Mouse (Mus musculus): Measurements from ENCODE around the gene Pnliprp2. TPM values are rescaled to one million over a fixed set of nuclear protein-coding genes. Genes with fewer than 3 reads are reported as not detected.
A peak's percentile ranks its signal among the peaks of the same experiment; 100 is the strongest.

The Pnliprp2 gene
- polyA plus RNA-seq (2015; fragmentation: Nextera tagmentation; extraction: Ambion mirVana): 0.48 and 0.50 TPM in 2 replicates

- no peak for ATAC-seq (replicated peaks)
Measured at GRCm38 (mm10) chr19:58759423-58759822, at the start of gene Pnliprp2. TSS of gene Pnliprp2 (plus strand) at chr19:58759719.

GRCm38 (mm10) chr19:58717925-58718324 is 41.6 kb upstream of the Pnliprp2 start:
- Histone ChIP-seq H3K27me3 (no peaks in the 10 kb centered on the region), H3K27ac (replicated peaks) (no peak overlapping the region), H3K36me3 (no peaks in the 10 kb centered on the region), H3K4me2 (replicated peaks) (no peak overlapping the region), H3K9ac (replicated peaks) (no peak overlapping the region), H3K4me1 (no peaks in the 10 kb centered on the region), H3K9me3 (no peaks in the 10 kb centered on the region), H3K4me3 (no peak overlapping the region)
- no peak for ATAC-seq (replicated peaks)
- 87% methylated on average over 4 of the region's 4 CpGs for WGBS

More at GRCm38 (mm10) chr19:58759423-58759822, at the start of gene Pnliprp2:
- Histone ChIP-seq H3K9me3 (no peaks in the 10 kb centered on the region), H3K4me1 (peaks cover 5% of the 10 kb centered on the region), H3K9ac (replicated peaks) (no peak within 1 kb of the TSS), H3K27ac (replicated peaks) (no peak within 1 kb of the TSS), H3K27me3 (no peaks in the 10 kb centered on the region), H3K4me2 (replicated peaks) (no peak within 1 kb of the TSS), H3K36me3 (no peaks in the 10 kb centered on the region), H3K4me3 (no peak within 1 kb of the TSS)
- 81% methylated on average over 9 of the region's 9 CpGs for WGBS

- H3K4me3 ChIP-seq: no peak overlapping the region
- no peak overlapping the region for H3K9ac ChIP-seq (replicated peaks)
- H3K27ac ChIP-seq (replicated peaks): no peak overlapping the region
- no peak overlapping the region for H3K4me2 ChIP-seq (replicated peaks)
- no peaks in the 10 kb centered on the region for H3K9me3 ChIP-seq
- no peak for ATAC-seq (replicated peaks)
- H3K27me3 ChIP-seq: no peaks in the 10 kb centered on the region
- H3K4me1 ChIP-seq: no peaks in the 10 kb centered on the region
- no peaks in the 10 kb centered on the region for H3K36me3 ChIP-seq
Measured at GRCm38 (mm10) chr19:58720439-58720838, 39.1 kb upstream of the Pnliprp2 start.

- H3K4me3 ChIP-seq: no peak overlapping the region
- H3K9me3 ChIP-seq: no peaks in the 10 kb centered on the region
- no peaks in the 10 kb centered on the region for H3K36me3 ChIP-seq
- ATAC-seq (replicated peaks): no peak
- no peak overlapping the region for H3K27ac ChIP-seq (replicated peaks)
- WGBS: 91% methylated on average over 5 of the region's 5 CpGs
- H3K4me2 ChIP-seq (replicated peaks): no peak overlapping the region
- peaks cover 3% of the 10 kb centered on the region; the same call in 1 of the 2 replicates for H3K4me1 ChIP-seq
- no peaks in the 10 kb centered on the region for H3K27me3 ChIP-seq
- no peak overlapping the region for H3K9ac ChIP-seq (replicated peaks)
Measured at GRCm38 (mm10) chr19:58726551-58726950, 33.0 kb upstream of the Pnliprp2 start.

- H3K36me3 ChIP-seq: no peaks in the 10 kb centered on the region
- peak overlapping the region; percentile 73 for H3K27ac ChIP-seq (replicated peaks)
- no peaks in the 10 kb centered on the region for H3K27me3 ChIP-seq
- no peak for ATAC-seq (replicated peaks)
- no peak overlapping the region for H3K4me3 ChIP-seq
- peaks cover 3% of the 10 kb centered on the region; the same call in 1 of the 2 replicates for H3K4me1 ChIP-seq
- no peak overlapping the region for H3K9ac ChIP-seq (replicated peaks)
- WGBS: 83% methylated on average over 5 of the region's 5 CpGs
- no peaks in the 10 kb centered on the region for H3K9me3 ChIP-seq
- no peak overlapping the region for H3K4me2 ChIP-seq (replicated peaks)
Measured at GRCm38 (mm10) chr19:58727756-58728155, 31.8 kb upstream of the Pnliprp2 start.

- H3K27me3 ChIP-seq: no peaks in the 10 kb centered on the region
- no peak; the same call in 1 of the 2 replicates for ATAC-seq (replicated peaks)
- no peak within 1 kb of the TSS for H3K9ac ChIP-seq (replicated peaks)
- H3K36me3 ChIP-seq: no peaks in the 10 kb centered on the region
- no peak within 1 kb of the TSS for H3K4me2 ChIP-seq (replicated peaks)
- H3K4me3 ChIP-seq: no peak within 1 kb of the TSS
- H3K9me3 ChIP-seq: no peaks in the 10 kb centered on the region
- 44% methylated on average over 5 of the region's 5 CpGs for WGBS
- H3K27ac ChIP-seq (replicated peaks): peak within 1 kb of the TSS; percentile 73
- H3K4me1 ChIP-seq: peaks cover 3% of the 10 kb centered on the region; the same call in 1 of the 2 replicates
Measured at GRCm38 (mm10) chr19:58728445-58729031, 31.0 kb upstream of the Pnliprp2 start, which contains the start of gene Pnliprp1. TSS of gene Pnliprp1 (plus strand) at chr19:58728887.

- 86% methylated on average over 6 of the region's 6 CpGs for WGBS
Measured at GRCm38 (mm10) chr19:58733216-58733615, 26.3 kb upstream of the Pnliprp2 start.

GRCm38 (mm10) chr19:58738111-58738510 is 21.4 kb upstream of the Pnliprp2 start:
- Histone ChIP-seq H3K9me3 (no peaks in the 10 kb centered on the region), H3K27me3 (no peaks in the 10 kb centered on the region), H3K4me1 (no peaks in the 10 kb centered on the region), H3K27ac (replicated peaks) (no peak overlapping the region), H3K4me2 (replicated peaks) (no peak overlapping the region), H3K36me3 (no peaks in the 10 kb centered on the region), H3K9ac (replicated peaks) (no peak overlapping the region), H3K4me3 (no peak overlapping the region)
- 88% methylated on average over 4 of the region's 4 CpGs for WGBS
- ATAC-seq (replicated peaks): no peak

More at GRCm38 (mm10) chr19:58733216-58733615, 26.3 kb upstream of the Pnliprp2 start:
- Histone ChIP-seq H3K36me3 (no peaks in the 10 kb centered on the region), H3K4me1 (peaks cover 2% of the 10 kb centered on the region; the same call in 1 of the 2 replicates), H3K27ac (replicated peaks) (no peak overlapping the region), H3K27me3 (no peaks in the 10 kb centered on the region), H3K4me2 (replicated peaks) (no peak overlapping the region), H3K9ac (replicated peaks) (no peak overlapping the region), H3K4me3 (no peak overlapping the region), H3K9me3 (no peaks in the 10 kb centered on the region)
- no peak for ATAC-seq (replicated peaks)

- H3K9ac ChIP-seq (replicated peaks): no peak overlapping the region
- H3K36me3 ChIP-seq: no peaks in the 10 kb centered on the region
- no peaks in the 10 kb centered on the region for H3K4me1 ChIP-seq
- no peak overlapping the region for H3K4me2 ChIP-seq (replicated peaks)
- no peaks in the 10 kb centered on the region for H3K27me3 ChIP-seq
- ATAC-seq (replicated peaks): no peak
- 38% methylated on average over 6 of the region's 6 CpGs for WGBS
- H3K9me3 ChIP-seq: no peaks in the 10 kb centered on the region
- H3K4me3 ChIP-seq: no peak overlapping the region
- no peak overlapping the region for H3K27ac ChIP-seq (replicated peaks)
Measured at GRCm38 (mm10) chr19:58741036-58741435, 18.5 kb upstream of the Pnliprp2 start.

- Histone ChIP-seq H3K36me3 (no peaks in the 10 kb centered on the region), H3K27me3 (no peaks in the 10 kb centered on the region), H3K9me3 (no peaks in the 10 kb centered on the region), H3K4me1 (no peaks in the 10 kb centered on the region), H3K4me3 (no peak overlapping the region), H3K4me2 (replicated peaks) (no peak overlapping the region), H3K9ac (replicated peaks) (no peak overlapping the region), H3K27ac (replicated peaks) (no peak overlapping the region)
- WGBS: 93% methylated on average over 4 of the region's 4 CpGs
- no peak for ATAC-seq (replicated peaks)
Measured at GRCm38 (mm10) chr19:58742711-58743110, 16.8 kb upstream of the Pnliprp2 start.

GRCm38 (mm10) chr19:58743736-58744135 is 15.8 kb upstream of the Pnliprp2 start:
- WGBS: 90% methylated on average over 4 of the region's 4 CpGs

GRCm38 (mm10) chr19:58747498-58748000 is 12.0 kb upstream of the Pnliprp2 start:
- Histone ChIP-seq H3K4me1 (no peaks in the 10 kb centered on the region), H3K9me3 (no peaks in the 10 kb centered on the region), H3K4me3 (no peak overlapping the region), H3K36me3 (no peaks in the 10 kb centered on the region), H3K27ac (replicated peaks) (no peak overlapping the region), H3K9ac (replicated peaks) (no peak overlapping the region), H3K27me3 (no peaks in the 10 kb centered on the region), H3K4me2 (replicated peaks) (no peak overlapping the region)
- 88% methylated on average over 9 of the region's 9 CpGs for WGBS
- no peak for ATAC-seq (replicated peaks)

More at GRCm38 (mm10) chr19:58743736-58744135, 15.8 kb upstream of the Pnliprp2 start:
- H3K36me3 ChIP-seq: no peaks in the 10 kb centered on the region
- H3K4me3 ChIP-seq: no peak overlapping the region
- H3K9ac ChIP-seq (replicated peaks): no peak overlapping the region
- no peaks in the 10 kb centered on the region for H3K9me3 ChIP-seq
- no peaks in the 10 kb centered on the region for H3K27me3 ChIP-seq
- H3K27ac ChIP-seq (replicated peaks): no peak overlapping the region
- ATAC-seq (replicated peaks): no peak
- no peak overlapping the region for H3K4me2 ChIP-seq (replicated peaks)
- no peaks in the 10 kb centered on the region for H3K4me1 ChIP-seq

GRCm38 (mm10) chr19:58750822-58751221 is 8.7 kb upstream of the Pnliprp2 start:
- no peak overlapping the region for H3K9ac ChIP-seq (replicated peaks)
- no peak overlapping the region for H3K4me2 ChIP-seq (replicated peaks)
- WGBS: 72% methylated on average over 2 of the region's 2 CpGs
- no peaks in the 10 kb centered on the region for H3K27me3 ChIP-seq
- no peak overlapping the region for H3K4me3 ChIP-seq
- no peaks in the 10 kb centered on the region for H3K9me3 ChIP-seq
- H3K36me3 ChIP-seq: no peaks in the 10 kb centered on the region
- no peaks in the 10 kb centered on the region for H3K4me1 ChIP-seq
- no peak overlapping the region for H3K27ac ChIP-seq (replicated peaks)
- ATAC-seq (replicated peaks): no peak

All from forebrain, embryonic 15.5 days (tissue).